Mouse (Mus musculus): ENCODE measurements at regions not wholly inside any gene's neighbourhood (a gene's known extent, or its start where the extent isn't known, plus 50 kb on each side); places are given as distances from the start of the nearest gene placed in this dataset.

GRCm38 (mm10) chr13:71690069-71690817 lies 273.3 kb downstream of the Irx1 start:
- dilution Hi-C loops (cut with MboI; ENCODE audit: extremely low pct_ligation_motif_present, extremely low pct_unique_long_range_greater_than_20kb, low sequenced_read_pairs), result no loop called here
- H3K4me1 ChIP-seq (ENCODE audit: control insufficient read depth in 1 of 2, insufficient read depth in 2 of 2), result no peaks in the 10 kb centered on the region; a peak in 1 of 4 replicates
- no peak overlapping the region for H3K9ac ChIP-seq (ENCODE audit: insufficient read depth, low read depth)
- no peaks in the 10 kb centered on the region for H3K27me3 ChIP-seq (replicated peaks)
- no peak for DNase-seq (ENCODE audit: extremely low read depth)
- no peak overlapping the region for H3K4me3 ChIP-seq (replicated peaks in 1 of 3; ENCODE audit: low read depth in 2 of 3, low read length in 2 of 3, poor library complexity in 1 of 3)
- no peak overlapping the region for H3K27ac ChIP-seq (ENCODE audit: insufficient read depth, low read depth)
- no peak overlapping the region for H3K4me2 ChIP-seq (ENCODE audit: insufficient read depth, low read depth, poor library complexity, severe bottlenecking)
- H3K79me2 ChIP-seq (replicated peaks; ENCODE audit: control insufficient read depth, extremely low read depth, insufficient read depth, poor library complexity, severe bottlenecking), result no peaks in the 10 kb centered on the region
- no peaks in the 10 kb centered on the region for H3K36me3 ChIP-seq (replicated peaks in 1 of 2; ENCODE audit: control insufficient read depth in 1 of 2, insufficient read depth in 1 of 2, low read length in 1 of 2)
- TF ChIP-seq TBP (conservative IDR thresholded peaks at IDR 0.05; ENCODE audit: low read depth, low read length) (no peak), ETS1 (conservative IDR thresholded peaks at IDR 0.05; ENCODE audit: low read depth, low read length) (no peak), MXI1 (IDR thresholded peaks at IDR 0.05; ENCODE audit: low read depth, low read length) (no peak), SIN3A (IDR thresholded peaks at IDR 0.05; ENCODE audit: low read length) (no peak)
- H3K9me3 ChIP-seq (replicated peaks; ENCODE audit: low read length), result no peaks in the 10 kb centered on the region
- in situ Hi-C loops (cut with MboI; ENCODE audit: low pct_ligation_motif_present, low pct_unique_long_range_greater_than_20kb, low sequenced_read_pairs), result no loop called here

DNA sequence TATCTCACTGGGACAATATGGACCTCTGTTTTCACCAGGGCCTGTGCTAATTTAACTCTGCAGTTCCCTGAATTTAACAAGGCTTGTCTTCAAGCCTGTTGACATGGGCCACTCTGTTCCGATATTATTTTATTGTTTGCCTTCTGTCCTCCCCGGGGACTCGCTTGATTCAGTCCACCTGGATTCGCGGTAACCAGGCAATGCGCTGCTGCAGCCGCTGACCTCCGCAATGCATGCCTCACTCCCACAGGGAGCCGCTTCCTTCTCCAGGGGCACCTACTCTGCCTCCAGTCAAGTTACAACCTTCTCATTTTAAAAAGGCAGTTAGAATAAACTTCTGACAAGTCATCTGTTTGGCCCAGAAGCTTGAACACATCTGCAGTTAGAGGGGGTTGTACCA lies 274.3 kb downstream of the Irx1 start:
- Histone ChIP-seq H3K36me3 (replicated peaks in 1 of 2; ENCODE audit: control insufficient read depth in 1 of 2, insufficient read depth in 1 of 2, low read length in 1 of 2) (no peaks in the 10 kb centered on the region), H3K4me3 (replicated peaks in 1 of 3; ENCODE audit: low read depth in 2 of 3, low read length in 2 of 3, poor library complexity in 1 of 3) (no peak overlapping the region), H3K9me3 (replicated peaks; ENCODE audit: low read length) (no peaks in the 10 kb centered on the region), H3K4me2 (ENCODE audit: insufficient read depth, low read depth, poor library complexity, severe bottlenecking) (no peak overlapping the region), H3K4me1 (ENCODE audit: control insufficient read depth in 1 of 2, insufficient read depth in 2 of 2) (no peaks in the 10 kb centered on the region; a peak in 1 of 4 replicates), H3K27me3 (replicated peaks) (no peaks in the 10 kb centered on the region), H3K79me2 (replicated peaks; ENCODE audit: control insufficient read depth, extremely low read depth, insufficient read depth, poor library complexity, severe bottlenecking) (no peaks in the 10 kb centered on the region), H3K9ac (ENCODE audit: insufficient read depth, low read depth) (no peak overlapping the region), H3K27ac (ENCODE audit: insufficient read depth, low read depth) (no peak overlapping the region)
- in situ Hi-C loops (cut with MboI; ENCODE audit: low pct_ligation_motif_present, low pct_unique_long_range_greater_than_20kb, low sequenced_read_pairs), result no loop called here
- DNase-seq (ENCODE audit: extremely low read depth), result no peak
- dilution Hi-C loops (cut with MboI; ENCODE audit: extremely low pct_ligation_motif_present, extremely low pct_unique_long_range_greater_than_20kb, low sequenced_read_pairs), result no loop called here
- TF ChIP-seq ZKSCAN1 (IDR thresholded peaks at IDR 0.05; ENCODE audit: borderline replicate concordance, low read depth, low read length), result no peak
- TF ChIP-seq KAT2A (IDR thresholded peaks at IDR 0.05; ENCODE audit: insufficient replicate concordance, low read length), result no peak
- no peak for TF ChIP-seq JUND (conservative IDR thresholded peaks at IDR 0.05; ENCODE audit: low read depth, low read length)
- no peak for TF ChIP-seq E2F4 (IDR thresholded peaks at IDR 0.05; ENCODE audit: insufficient replicate concordance, low read depth, low read length)
- no peak for TF ChIP-seq NELFE (IDR thresholded peaks at IDR 0.05; ENCODE audit: low read depth, low read length)
- TF ChIP-seq MAX (IDR thresholded peaks at IDR 0.05; ENCODE audit: low read length), result no peak
- no peak for TF ChIP-seq GABPA (IDR thresholded peaks at IDR 0.05; ENCODE audit: insufficient replicate concordance, low read depth, low read length)
- no peak for TF ChIP-seq POLR2AphosphoS2 (IDR thresholded peaks at IDR 0.05; ENCODE audit: low read depth, low read length)

DNA sequence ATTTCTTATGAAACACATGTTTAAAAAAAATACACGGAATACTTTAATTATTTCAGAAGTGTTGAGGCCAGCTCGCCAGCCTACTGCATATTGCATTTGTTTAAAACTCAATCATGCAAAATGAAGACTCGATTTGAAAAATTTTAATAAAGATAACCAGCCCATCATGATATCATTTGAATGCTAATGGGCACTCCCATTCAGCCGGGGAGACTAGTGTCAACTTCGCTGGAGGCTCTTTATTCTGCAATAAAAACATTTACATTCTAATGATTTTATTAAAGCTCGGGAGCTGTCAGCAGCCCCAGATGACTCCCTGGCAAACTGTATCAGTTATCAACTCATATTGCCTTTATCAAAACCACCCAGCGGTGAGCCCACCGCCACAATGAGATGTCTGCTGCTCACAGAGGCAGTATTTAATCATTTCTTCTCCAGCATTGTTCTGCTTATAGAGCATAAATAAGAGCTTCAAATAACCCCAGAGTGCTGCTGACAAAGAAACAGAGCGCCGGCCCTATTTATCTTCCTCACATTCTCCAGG lies 287.4 kb downstream of the Irx1 start:
- no peak for TF ChIP-seq EP300 (IDR thresholded peaks at IDR 0.05; ENCODE audit: low read length)
- no peak for TF ChIP-seq TCF12 (IDR thresholded peaks at IDR 0.05; ENCODE audit: low read depth, low read length)
- no peak for TF ChIP-seq BHLHE40 (IDR thresholded peaks at IDR 0.05; ENCODE audit: low read depth, low read length)
- no peak for TF ChIP-seq ELF1 (IDR thresholded peaks at IDR 0.05; ENCODE audit: low read depth, low read length)
- no peak for TF ChIP-seq E2F4 (IDR thresholded peaks at IDR 0.05; ENCODE audit: insufficient replicate concordance, low read depth, low read length)
- no peak for TF ChIP-seq MAX (IDR thresholded peaks at IDR 0.05; ENCODE audit: low read length)
- no peak for TF ChIP-seq CTCF (conservative IDR thresholded peaks at IDR 0.05 in 1 of 2, IDR thresholded peaks at IDR 0.05 in 1 of 2; ENCODE audit: low read depth in 2 of 2, low read length in 2 of 2)
- no peak for TF ChIP-seq RAD21 (IDR thresholded peaks at IDR 0.05; ENCODE audit: low read depth, low read length)
- in situ Hi-C loops (cut with MboI; ENCODE audit: low pct_ligation_motif_present, low pct_unique_long_range_greater_than_20kb, low sequenced_read_pairs), result no loop called here
- no peaks in the 10 kb centered on the region for H3K4me1 ChIP-seq (ENCODE audit: control insufficient read depth in 1 of 2, insufficient read depth in 2 of 2)

More for the DNA sequence above, 287.4 kb downstream of the Irx1 start:
- H3K27me3 ChIP-seq (replicated peaks), result no peaks in the 10 kb centered on the region
- no peak for DNase-seq (ENCODE audit: extremely low read depth)
- H3K4me2 ChIP-seq (ENCODE audit: insufficient read depth, low read depth, poor library complexity, severe bottlenecking), result no peak overlapping the region
- no peak overlapping the region for H3K27ac ChIP-seq (ENCODE audit: insufficient read depth, low read depth)
- no peaks in the 10 kb centered on the region for H3K36me3 ChIP-seq (replicated peaks in 1 of 2; ENCODE audit: control insufficient read depth in 1 of 2, insufficient read depth in 1 of 2, low read length in 1 of 2)
- dilution Hi-C loops (cut with MboI; ENCODE audit: extremely low pct_ligation_motif_present, extremely low pct_unique_long_range_greater_than_20kb, low sequenced_read_pairs), result no loop called here
- H3K9me3 ChIP-seq (replicated peaks; ENCODE audit: low read length), result no peaks in the 10 kb centered on the region
- H3K4me3 ChIP-seq (replicated peaks in 1 of 3; ENCODE audit: low read depth in 2 of 3, low read length in 2 of 3, poor library complexity in 1 of 3), result no peak overlapping the region
- no peaks in the 10 kb centered on the region for H3K79me2 ChIP-seq (replicated peaks; ENCODE audit: control insufficient read depth, extremely low read depth, insufficient read depth, poor library complexity, severe bottlenecking)
- H3K9ac ChIP-seq (ENCODE audit: insufficient read depth, low read depth), result no peak overlapping the region

Measured in CH12.LX (cell line).